Mouse (Mus musculus) limb, embryonic 13.5 days (tissue): ENCODE measurements at regions not wholly inside any gene's neighbourhood (a gene's known extent, or its start where the extent isn't known, plus 50 kb on each side); places are given as distances from the start of the nearest gene placed in this dataset.

Source experiments
- ATAC-seq: fragments of 200-750 bp; cut with Nextera tagmentation; 2 replicates; pipeline ENCODE4 v1.8.0; 2017; ENCODE audit warnings: low read depth, moderate number of reproducible peaks, moderate TSS enrichment; ENCODE audit not compliant: low FRiP score
- H3K27ac ChIP-seq: fragments of 300-500 bp; sonication (generic); 2 replicates; pipeline ENCODE4 v1.5.1; 2015; ENCODE audit warnings: inconsistent platforms, mild to moderate bottlenecking, moderate library complexity
- H3K27me3 ChIP-seq: fragments of 300-500 bp; sonication (generic); 2 replicates; pipeline ENCODE4 v1.6.1; 2015; ENCODE audit warnings: mild to moderate bottlenecking, inconsistent platforms
- H3K36me3 ChIP-seq: fragments of 300-500 bp; sonication (generic); 2 replicates; pipeline ENCODE4 v1.6.1; 2015; ENCODE audit warnings: inconsistent platforms, mild to moderate bottlenecking, moderate library complexity
- H3K4me1 ChIP-seq: fragments of 300-500 bp; sonication (generic); 2 replicates; pipeline ENCODE4 v1.6.1; 2015; ENCODE audit warnings: inconsistent platforms
- H3K4me2 ChIP-seq: fragments of 300-500 bp; sonication (generic); replicated peaks from 2 replicates; pipeline ENCODE4 v1.6.1; 2015; ENCODE audit warnings: inconsistent platforms, mild to moderate bottlenecking, moderate library complexity
- H3K4me3 ChIP-seq: fragments of 300-500 bp; sonication (generic); 2 replicates; pipeline ENCODE4 v1.5.1; 2015; ENCODE audit warnings: moderate library complexity, mild to moderate bottlenecking, inconsistent platforms
- H3K9ac ChIP-seq: fragments of 300-500 bp; sonication (generic); 2 replicates; pipeline ENCODE4 v1.6.1; 2015; ENCODE audit warnings: mild to moderate bottlenecking, inconsistent platforms
- H3K9me3 ChIP-seq: fragments of 300-500 bp; sonication (generic); 2 replicates; pipeline ENCODE4 v1.6.1; 2016; ENCODE audit warnings: inconsistent platforms
- WGBS: fragments of 180-500 bp; shearing (Covaris S2); methylation state at CpG from one replicate; pipeline ENCODE4 v1.1.7; 2015; 5-methylcytosine and 5-hydroxymethylcytosine counted together

- Histone ChIP-seq H3K36me3 (no peaks in the 10 kb centered on the region), H3K4me3 (no peak overlapping the region), H3K9me3 (no peaks in the 10 kb centered on the region), H3K4me1 (0 out of 2 replicates have a peak, but pooled peaks cover 4% of the 10 kb centered on the region), H3K27ac (no peak overlapping the region), H3K9ac (no peak overlapping the region), H3K27me3 (no peaks in the 10 kb centered on the region), H3K4me2 (no peak overlapping the region)
- ATAC-seq = no peak
- WGBS = 33% methylated on average over 4 of the region's 4 CpGs
Measured at GRCm38 (mm10) chr9:12313517-12314075, 932.0 kb downstream of the Jrkl start.

- Histone ChIP-seq H3K4me3 (no peak overlapping the region), H3K9me3 (no peaks in the 10 kb centered on the region), H3K4me2 (no peak overlapping the region), H3K27me3 (no peaks in the 10 kb centered on the region), H3K27ac (no peak overlapping the region), H3K9ac (no peak overlapping the region), H3K4me1 (0 out of 2 replicates have a peak, but pooled peaks cover 4% of the 10 kb centered on the region), H3K36me3 (no peaks in the 10 kb centered on the region)
- ATAC-seq = no peak
- WGBS = 69% methylated on average over 1 of the region's 1 CpGs
Measured at GRCm38 (mm10) chr9:12313027-12313426, 932.6 kb downstream of the Jrkl start.
